Comparison of ENCODE assay signal across 10 mouse cellular contexts in genomic region chr13:18174003-18174402, GRCm38 (mm10).
A peak's percentile ranks its signal among the peaks of the same experiment; 100 is the strongest.
DNase-seq lines count a peak whose midpoint lies in the region; ATAC-seq lines count a peak whose summit lies in the region.
"Had no signal": no experiment of that assay in that cellular context is flagged by ENCODE, and none has a peak within 500 bp of the region (broad histone marks: within the 10 kb centered on the region; RNA-seq: fewer than 3 reads in every experiment).

No protein-coding gene starts in this region.

- no peak overlapping the region for H3K9ac ChIP-seq in limb, embryonic 11.5 days (ENCODE audit: low read length)
- H3K9ac ChIP-seq: hindbrain, embryonic 15.5 days; neural tube, embryonic 12.5 days had no signal

- no peak for ATAC-seq in limb, embryonic 11.5 days (ENCODE audit: insufficient number of reproducible peaks, low FRiP score, low TSS enrichment, low read depth)

- H3K36me3 ChIP-seq in limb, embryonic 11.5 days (ENCODE audit: control insufficient read depth, insufficient read depth, low read length), result no peaks in the 10 kb centered on the region
- H3K36me3 ChIP-seq: hindbrain, embryonic 15.5 days; neural tube, embryonic 12.5 days had no signal

- 53% methylated on average over 3 of the region's 3 CpGs for WGBS in limb, embryonic 11.5 days

- H3K9me3 ChIP-seq in limb, embryonic 11.5 days (ENCODE audit: control insufficient read depth, low read length), result no peaks in the 10 kb centered on the region
- H3K9me3 ChIP-seq: hindbrain, embryonic 15.5 days; neural tube, embryonic 12.5 days had no signal

- H3K27me3 ChIP-seq in limb, embryonic 11.5 days (ENCODE audit: control insufficient read depth, insufficient read depth, low read length), result no peaks in the 10 kb centered on the region
- H3K27me3 ChIP-seq: hindbrain, embryonic 15.5 days; neural tube, embryonic 12.5 days had no signal

- no peak overlapping the region for H3K4me2 ChIP-seq in limb, embryonic 11.5 days (ENCODE audit: low read depth, severe bottlenecking)
- H3K4me2 ChIP-seq: hindbrain, embryonic 15.5 days; neural tube, embryonic 12.5 days had no signal

- H3K4me3 ChIP-seq in limb, embryonic 11.5 days (ENCODE audit: low read depth, low read length), result no peak overlapping the region
- H3K4me3 ChIP-seq: hindbrain, embryonic 15.5 days; neural tube, embryonic 12.5 days had no signal

- peak; percentile 34 for DNase-seq in heart, postnatal 4 days
- DNase-seq in heart, adult 11 months, result no peak
- peak; percentile 19 to 28 for DNase-seq in right cerebral cortex, adult 2 months (ENCODE audit: low spot score in 2 of 2)
- DNase-seq in right cerebral cortex, adult 18-20 months, result no peak
- DNase-seq in adrenal gland, postnatal 10 days, result peak; percentile 48
- peak; percentile 51 for DNase-seq in limb, embryonic 11.5 days (ENCODE audit: low spot score)
- DNase-seq in urinary bladder, adult 2 months (ENCODE audit: low spot score), result no peak
- DNase-seq in urinary bladder, postnatal 4 days (ENCODE audit: low spot score in 2 of 2), result no peak

- no peak overlapping the region for H3K27ac ChIP-seq in limb, embryonic 11.5 days (replicated peaks; ENCODE audit: low read depth, low read length)
- H3K27ac ChIP-seq: hindbrain, embryonic 15.5 days; neural tube, embryonic 12.5 days had no signal

- no peaks in the 10 kb centered on the region for H3K4me1 ChIP-seq in limb, embryonic 11.5 days (ENCODE audit: control insufficient read depth, insufficient read depth, low read length)
- H3K4me1 ChIP-seq: hindbrain, embryonic 15.5 days; neural tube, embryonic 12.5 days had no signal

Comparison
In these comparisons a context has a peak if more than half of its experiments do, and no peak if none do; other contexts are left out.
1. DNase-seq: peak in heart, postnatal 4 days (single experiment), right cerebral cortex, adult 2 months (2 of 2), adrenal gland, postnatal 10 days (single experiment) and limb, embryonic 11.5 days (single experiment); none in heart, adult 11 months (single experiment), right cerebral cortex, adult 18-20 months (single experiment), urinary bladder, adult 2 months (single experiment) and urinary bladder, postnatal 4 days (0 of 2).